Mouse (Mus musculus): ENCODE results near the gene Nfe2l2.

DNA sequence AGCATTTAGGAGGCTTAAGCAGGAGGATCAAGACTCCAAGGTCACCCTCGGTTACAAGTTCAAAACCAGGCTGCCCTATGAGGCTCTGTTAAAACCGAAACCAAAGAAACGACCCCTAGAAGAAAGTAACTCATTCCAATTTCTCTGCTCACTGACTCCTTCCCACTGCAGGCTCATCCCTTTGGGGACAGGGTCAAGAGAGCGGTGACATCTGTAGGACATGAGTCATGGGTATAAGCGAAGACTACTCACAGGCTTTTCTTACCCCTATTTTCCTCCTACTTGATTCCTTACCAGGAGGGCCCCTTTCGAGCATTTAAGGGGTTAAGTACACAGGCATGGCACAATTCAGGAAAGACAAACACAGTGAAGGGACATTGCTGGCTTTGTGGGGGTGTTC lies 60.5 kb downstream of the Nfe2l2 start:
- no peak for TF ChIP-seq CTCF (IDR thresholded peaks at IDR 0.05; ENCODE audit: extremely low read depth, insufficient read depth, low read length)
- no peak for TF ChIP-seq POLR2A (IDR thresholded peaks at IDR 0.05; ENCODE audit: extremely low read depth, insufficient read depth, low read length)
